Mouse (Mus musculus) myocyte (in vitro differentiated cells): Measurements from ENCODE around the gene Hoxc10. TPM values are rescaled to one million over a fixed set of nuclear protein-coding genes. Genes with fewer than 3 reads are reported as not detected.
A peak's percentile ranks its signal among the peaks of the same experiment; 100 is the strongest.

Experiments
- H3K27me3 ChIP-seq: one replicate; pipeline ENCODE4 v1.6.1; 2011; ENCODE audit not compliant: control insufficient read depth, insufficient read depth, insufficient read length
- H3K36me3 ChIP-seq: one replicate; pipeline ENCODE4 v1.6.1; 2011; ENCODE audit not compliant: control insufficient read depth, insufficient read depth
- H3K4me2 ChIP-seq: one replicate; pipeline ENCODE4 v1.6.1; 2011; ENCODE audit warnings: low read depth, control low read depth
- H3K4me3 ChIP-seq: one replicate; pipeline ENCODE4 v1.5.1; 2011; ENCODE audit warnings: mild to moderate bottlenecking, control low read depth, moderate library complexity
- H3K79me2 ChIP-seq: one replicate; pipeline ENCODE4 v1.6.1; 2011; ENCODE audit not compliant: control insufficient read depth, insufficient read depth
- H3ac ChIP-seq: one replicate; pipeline ENCODE4 v1.6.1; 2011; ENCODE audit not compliant: control insufficient read depth, insufficient read length
- CEBPB ChIP-seq: IDR thresholded peaks from 2 replicates; pipeline ENCODE4 v1.6.1; 2011; ENCODE audit warnings: mild to moderate bottlenecking, moderate library complexity; ENCODE audit not compliant: poor library complexity, insufficient read depth, severe bottlenecking
- E2F4 ChIP-seq: IDR thresholded peaks from one replicate; pipeline ENCODE4 v1.6.1; 2011; ENCODE audit warnings: mild to moderate bottlenecking, control low read depth, moderate library complexity; ENCODE audit not compliant: insufficient read depth
- MAX ChIP-seq: IDR thresholded peaks from one replicate; pipeline ENCODE4 v1.6.1; 2011; ENCODE audit warnings: low read depth, mild to moderate bottlenecking, control low read depth
- MYOD1 ChIP-seq, 3 experiments: IDR thresholded peaks; one replicate each; pipeline ENCODE4 v1.6.1; 2011; ENCODE audit warnings: control low read depth in 2 of 3, low read depth in 2 of 3, mild to moderate bottlenecking in 2 of 3, moderate library complexity in 1 of 3; ENCODE audit not compliant: insufficient read length in 2 of 3, control insufficient read depth in 1 of 3
- MYOG ChIP-seq, 3 experiments: IDR thresholded peaks; one replicate each; pipeline ENCODE4 v1.6.1; 2011; ENCODE audit warnings: control low read depth in 2 of 3, low read depth in 2 of 3, mild to moderate bottlenecking in 2 of 3; ENCODE audit not compliant: insufficient read length in 2 of 3, control insufficient read depth in 1 of 3, insufficient read depth in 1 of 3
- POLR2A ChIP-seq: IDR thresholded peaks from one replicate; pipeline ENCODE4 v1.6.1; 2011; ENCODE audit warnings: low read depth, mild to moderate bottlenecking, control low read depth, moderate library complexity; ENCODE audit not compliant: insufficient read length
- POLR2AphosphoS2 ChIP-seq: IDR thresholded peaks from one replicate; pipeline ENCODE4 v1.6.1; 2011; ENCODE audit warnings: low read depth, control low read depth; ENCODE audit not compliant: insufficient read length
- REST ChIP-seq: IDR thresholded peaks from one replicate; pipeline ENCODE4 v1.6.1; 2011; ENCODE audit warnings: mild to moderate bottlenecking, control low read depth, moderate library complexity; ENCODE audit not compliant: insufficient read depth, insufficient read length
- SRF ChIP-seq: IDR thresholded peaks from one replicate; pipeline ENCODE4 v1.6.1; 2011; ENCODE audit warnings: low read depth; ENCODE audit not compliant: control insufficient read depth, insufficient read length
- TCF12 ChIP-seq: IDR thresholded peaks from one replicate; pipeline ENCODE4 v1.6.1; 2011; ENCODE audit warnings: mild to moderate bottlenecking, control low read depth; ENCODE audit not compliant: poor library complexity, insufficient read depth, severe bottlenecking
- TCF3 ChIP-seq: IDR thresholded peaks from one replicate; pipeline ENCODE4 v1.6.1; 2011; ENCODE audit warnings: low read depth, control low read depth; ENCODE audit not compliant: insufficient read length
- USF1 ChIP-seq: IDR thresholded peaks from one replicate; pipeline ENCODE4 v1.6.1; 2011; ENCODE audit warnings: low read depth, mild to moderate bottlenecking, control low read depth, moderate library complexity
- polyA plus RNA-seq: library from polyadenylated mRNA; unstranded; fragments of >200 nt; fragmentation: generic; extraction: Trizol; gene quantifications from one replicate; pipeline ENCODE4 v1.2.1, GENCODE M21; 2012; ENCODE audit warnings: missing spikeins

The Hoxc10 gene
- polyA plus RNA-seq, 1 experiment = 43.5 TPM

GRCm38 (mm10) chr15:102939256-102940155 is 27.1 kb upstream of the Hoxc10 start:
- no peaks in the 10 kb centered on the region for H3K36me3 ChIP-seq
- no peak overlapping the region for H3K4me2 ChIP-seq
- no peak overlapping the region for H3ac ChIP-seq
- H3K27me3 ChIP-seq = no peaks in the 10 kb centered on the region
- H3K79me2 ChIP-seq = no peaks in the 10 kb centered on the region
- TF ChIP-seq POLR2AphosphoS2 = no peak
- no peak for TF ChIP-seq SRF
- no peak for TF ChIP-seq E2F4
- TF ChIP-seq MYOG (IDR thresholded peaks at IDR 0.05; ENCODE audit: control insufficient read depth in 1 of 3, insufficient read depth in 1 of 3, insufficient read length in 2 of 3, low read depth in 2 of 3) = no peak
- TF ChIP-seq CEBPB = no peak
- TF ChIP-seq TCF12 = no peak
- no peak for TF ChIP-seq POLR2A
- TF ChIP-seq TCF3 = no peak
- no peak overlapping the region for H3K4me3 ChIP-seq

GRCm38 (mm10) chr15:102942739-102943467 is 23.7 kb upstream of the Hoxc10 start:
- Histone ChIP-seq H3K36me3 (no peaks in the 10 kb centered on the region), H3K27me3 (no peaks in the 10 kb centered on the region), H3K4me2 (peak overlapping the region; percentile 78), H3ac (peak overlapping the region; percentile 72), H3K79me2 (peaks cover 5% of the 10 kb centered on the region), H3K4me3 (peak overlapping the region; percentile 61)
- TF ChIP-seq POLR2A (peak; percentile 80), MYOD1 (IDR thresholded peaks at IDR 0.05; ENCODE audit: control insufficient read depth in 1 of 3, insufficient read length in 2 of 3, low read depth in 2 of 3) (peak in 1 of 3 experiments; percentile 9), CEBPB (no peak), E2F4 (no peak), TCF3 (no peak), POLR2AphosphoS2 (peak; percentile 83), TCF12 (no peak), MAX (no peak), MYOG (IDR thresholded peaks at IDR 0.05; ENCODE audit: control insufficient read depth in 1 of 3, insufficient read depth in 1 of 3, insufficient read length in 2 of 3, low read depth in 2 of 3) (peak in 1 of 3 experiments; percentile 47)

- no peaks in the 10 kb centered on the region for H3K36me3 ChIP-seq
- H3K79me2 ChIP-seq = peaks cover 10% of the 10 kb centered on the region
- peak overlapping the region; percentile 61 for H3K4me3 ChIP-seq
- peak overlapping the region; percentile 78 for H3K4me2 ChIP-seq
- H3K27me3 ChIP-seq = no peaks in the 10 kb centered on the region
- H3ac ChIP-seq = peak overlapping the region; percentile 72
- no peak for TF ChIP-seq CEBPB
- no peak for TF ChIP-seq USF1
- TF ChIP-seq MAX = no peak
- TF ChIP-seq POLR2A = no peak
- TF ChIP-seq TCF3 = no peak
- TF ChIP-seq MYOG (IDR thresholded peaks at IDR 0.05; ENCODE audit: control insufficient read depth in 1 of 3, insufficient read depth in 1 of 3, insufficient read length in 2 of 3, low read depth in 2 of 3) = no peak
- no peak for TF ChIP-seq MYOD1 (IDR thresholded peaks at IDR 0.05; ENCODE audit: control insufficient read depth in 1 of 3, insufficient read length in 2 of 3, low read depth in 2 of 3)
- no peak for TF ChIP-seq E2F4
- no peak for TF ChIP-seq TCF12
- TF ChIP-seq REST = no peak
- TF ChIP-seq SRF = no peak
- TF ChIP-seq POLR2AphosphoS2 = no peak
Observed at GRCm38 (mm10) chr15:102943468-102943813, 23.2 kb upstream of the Hoxc10 start.

- TF ChIP-seq MYOD1 (IDR thresholded peaks at IDR 0.05; ENCODE audit: control insufficient read depth in 1 of 3, insufficient read length in 2 of 3, low read depth in 2 of 3) = peak in 1 of 3 experiments; percentile 17
- TF ChIP-seq POLR2AphosphoS2 = peak; percentile 32
- no peak for TF ChIP-seq TCF12
- peak overlapping the region; percentile 26 for H3K4me3 ChIP-seq
- peaks cover 25% of the 10 kb centered on the region for H3K79me2 ChIP-seq
- no peaks in the 10 kb centered on the region for H3K27me3 ChIP-seq
- peak overlapping the region; percentile 100 for H3K4me2 ChIP-seq
- no peaks in the 10 kb centered on the region for H3K36me3 ChIP-seq
- no peak overlapping the region for H3ac ChIP-seq
Observed at GRCm38 (mm10) chr15:102945185-102946077, 21.2 kb upstream of the Hoxc10 start.
